Comparison of ENCODE assay signal across 26 mouse cellular contexts in genomic region chr4:124593691-124594090, GRCm38 (mm10). TPM values are rescaled to one million over a fixed set of nuclear protein-coding genes. Genes with fewer than 3 reads are reported as not detected.
DNase-seq lines count a peak whose midpoint lies in the region; ATAC-seq lines count a peak whose summit lies in the region.
"Had no signal": no experiment of that assay in that cellular context is flagged by ENCODE, and none has a peak within 500 bp of the region (broad histone marks: within the 10 kb centered on the region; RNA-seq: fewer than 3 reads in every experiment).

No protein-coding gene starts in this region.

- 43% methylated on average over 9 of the region's 9 CpGs for WGBS in forebrain, embryonic 14.5 days
- WGBS in forebrain, embryonic 11.5 days: 70% methylated on average over 9 of the region's 9 CpGs
- WGBS in neural tube, embryonic 13.5 days: 70% methylated on average over 9 of the region's 9 CpGs
- 58% methylated on average over 9 of the region's 9 CpGs for WGBS in neural tube, embryonic 15.5 days
- WGBS in forebrain, embryonic 16.5 days: 31% methylated on average over 9 of the region's 9 CpGs

- H3K4me3 ChIP-seq in forebrain, embryonic 14.5 days (ENCODE audit: low read depth, low read length): no peak overlapping the region
- H3K4me3 ChIP-seq in forebrain, embryonic 11.5 days (ENCODE audit: low read depth, low read length): no peak overlapping the region
- no peak overlapping the region for H3K4me3 ChIP-seq in neural tube, embryonic 13.5 days
- H3K4me3 ChIP-seq in neural tube, embryonic 15.5 days (replicated peaks): no peak overlapping the region
- no peak overlapping the region for H3K4me3 ChIP-seq in forebrain, embryonic 16.5 days (replicated peaks; ENCODE audit: low read length)
- H3K4me3 ChIP-seq: embryonic facial prominence, embryonic 12.5 days; embryonic facial prominence, embryonic 15.5 days; hindbrain, embryonic 12.5 days; hindbrain, embryonic 15.5 days had no signal

- no peak overlapping the region for H3K9ac ChIP-seq in forebrain, embryonic 14.5 days (ENCODE audit: low read length)
- no peak overlapping the region for H3K9ac ChIP-seq in forebrain, embryonic 11.5 days (ENCODE audit: low read length)
- H3K9ac ChIP-seq in neural tube, embryonic 13.5 days: peak overlapping the region; percentile 9; the same call in 1 of the 2 replicates
- H3K9ac ChIP-seq in neural tube, embryonic 15.5 days (replicated peaks): no peak overlapping the region
- no peak overlapping the region for H3K9ac ChIP-seq in forebrain, embryonic 16.5 days (replicated peaks; ENCODE audit: low read depth, low read length)
- H3K9ac ChIP-seq: embryonic facial prominence, embryonic 12.5 days; embryonic facial prominence, embryonic 15.5 days; hindbrain, embryonic 12.5 days; hindbrain, embryonic 15.5 days had no signal

- no peaks in the 10 kb centered on the region for H3K27me3 ChIP-seq in forebrain, embryonic 14.5 days (replicated peaks; ENCODE audit: control insufficient read depth, insufficient read depth, low read length)
- no peaks in the 10 kb centered on the region; the same call in 1 of the 2 replicates for H3K27me3 ChIP-seq in forebrain, embryonic 11.5 days (ENCODE audit: control insufficient read depth, insufficient read depth, low read length)
- H3K27me3 ChIP-seq in neural tube, embryonic 13.5 days: peaks cover 54% of the 10 kb centered on the region
- peaks cover 24% of the 10 kb centered on the region for H3K27me3 ChIP-seq in neural tube, embryonic 15.5 days (replicated peaks)
- no peaks in the 10 kb centered on the region for H3K27me3 ChIP-seq in forebrain, embryonic 16.5 days (replicated peaks; ENCODE audit: control insufficient read depth, insufficient read depth, low read length)
- H3K27me3 ChIP-seq: embryonic facial prominence, embryonic 15.5 days had no signal

- DNase-seq in forebrain, embryonic 14.5 days (ENCODE audit: low spot score): peak; percentile 59
- DNase-seq in forebrain, embryonic 11.5 days (ENCODE audit: low spot score): no peak
- DNase-seq in right cerebral cortex, postnatal 25 days: no peak
- DNase-seq: adrenal gland, postnatal 10 days; adrenal gland, postnatal 36 days; B cell, adult 2 months; cerebellum, adult 11 months; cerebellum, adult 2 months; cerebellum, adult 9-11 months; cerebellum, postnatal 25 days; gastrocnemius, postnatal 10 days; heart, adult 11 months had no signal

- H3K4me1 ChIP-seq in forebrain, embryonic 14.5 days (ENCODE audit: control insufficient read depth, insufficient read depth, low read length): peaks cover 33% of the 10 kb centered on the region
- peaks cover 11% of the 10 kb centered on the region; the same call in 1 of the 2 replicates for H3K4me1 ChIP-seq in forebrain, embryonic 11.5 days (replicated peaks; ENCODE audit: control insufficient read depth, insufficient read depth, low read length)
- peaks cover 18% of the 10 kb centered on the region for H3K4me1 ChIP-seq in neural tube, embryonic 13.5 days (replicated peaks)
- H3K4me1 ChIP-seq in neural tube, embryonic 15.5 days: peaks cover 13% of the 10 kb centered on the region
- H3K4me1 ChIP-seq in forebrain, embryonic 16.5 days (replicated peaks; ENCODE audit: control insufficient read depth, insufficient read depth, low read length): peaks cover 38% of the 10 kb centered on the region

- H3K27ac ChIP-seq in forebrain, embryonic 14.5 days (ENCODE audit: low read depth, low read length): peak overlapping the region; percentile 67
- no peak overlapping the region for H3K27ac ChIP-seq in forebrain, embryonic 11.5 days (ENCODE audit: low read depth, low read length)
- H3K27ac ChIP-seq in neural tube, embryonic 13.5 days (replicated peaks): no peak overlapping the region
- no peak overlapping the region for H3K27ac ChIP-seq in neural tube, embryonic 15.5 days (replicated peaks)
- H3K27ac ChIP-seq in forebrain, embryonic 16.5 days (ENCODE audit: low read length): peak overlapping the region; percentile 93
- H3K27ac ChIP-seq: embryonic facial prominence, embryonic 12.5 days; embryonic facial prominence, embryonic 15.5 days; hindbrain, embryonic 12.5 days; hindbrain, embryonic 15.5 days had no signal

- H3K9me3 ChIP-seq in forebrain, embryonic 14.5 days (replicated peaks; ENCODE audit: control insufficient read depth, low read length): no peaks in the 10 kb centered on the region
- no peaks in the 10 kb centered on the region for H3K9me3 ChIP-seq in forebrain, embryonic 11.5 days (ENCODE audit: control insufficient read depth, low read length)
- no peaks in the 10 kb centered on the region for H3K9me3 ChIP-seq in neural tube, embryonic 13.5 days
- H3K9me3 ChIP-seq in neural tube, embryonic 15.5 days (replicated peaks): no peaks in the 10 kb centered on the region
- no peaks in the 10 kb centered on the region for H3K9me3 ChIP-seq in forebrain, embryonic 16.5 days (ENCODE audit: control insufficient read depth, low read length)
- H3K9me3 ChIP-seq: embryonic facial prominence, embryonic 12.5 days; embryonic facial prominence, embryonic 15.5 days; G1E; hindbrain, embryonic 12.5 days; hindbrain, embryonic 15.5 days had no signal

- no peak overlapping the region for H3K4me2 ChIP-seq in forebrain, embryonic 14.5 days (ENCODE audit: low read length)
- no peak overlapping the region for H3K4me2 ChIP-seq in forebrain, embryonic 11.5 days (ENCODE audit: low read depth, low read length, severe bottlenecking)
- H3K4me2 ChIP-seq in neural tube, embryonic 13.5 days: no peak overlapping the region
- H3K4me2 ChIP-seq in neural tube, embryonic 15.5 days: no peak overlapping the region
- peak overlapping the region; percentile 7; the same call in 1 of the 2 replicates for H3K4me2 ChIP-seq in forebrain, embryonic 16.5 days (ENCODE audit: low read length)
- H3K4me2 ChIP-seq: embryonic facial prominence, embryonic 12.5 days; embryonic facial prominence, embryonic 15.5 days; heart, embryonic 11.5 days; hindbrain, embryonic 12.5 days; hindbrain, embryonic 15.5 days had no signal

- peak; percentile 54 for ATAC-seq in forebrain, embryonic 14.5 days
- no peak for ATAC-seq in forebrain, embryonic 11.5 days (replicated peaks; ENCODE audit: low FRiP score)
- no peak for ATAC-seq in neural tube, embryonic 13.5 days (ENCODE audit: low read depth)
- no peak for ATAC-seq in neural tube, embryonic 15.5 days (ENCODE audit: low FRiP score)
- peak; percentile 22; the same call in 1 of the 2 replicates for ATAC-seq in forebrain, embryonic 16.5 days
- ATAC-seq: intestine, postnatal 0 days; Patski had no signal

- H3K36me3 ChIP-seq in forebrain, embryonic 14.5 days (ENCODE audit: control insufficient read depth, insufficient read depth, low read length): no peaks in the 10 kb centered on the region
- no peaks in the 10 kb centered on the region for H3K36me3 ChIP-seq in forebrain, embryonic 11.5 days (ENCODE audit: control insufficient read depth, insufficient read depth, low read length)
- H3K36me3 ChIP-seq in neural tube, embryonic 13.5 days: no peaks in the 10 kb centered on the region
- no peaks in the 10 kb centered on the region for H3K36me3 ChIP-seq in neural tube, embryonic 15.5 days
- no peaks in the 10 kb centered on the region for H3K36me3 ChIP-seq in forebrain, embryonic 16.5 days (ENCODE audit: control insufficient read depth, insufficient read depth)
- H3K36me3 ChIP-seq: embryonic facial prominence, embryonic 12.5 days; embryonic facial prominence, embryonic 15.5 days; G1E; hindbrain, embryonic 12.5 days; hindbrain, embryonic 15.5 days had no signal

RNA-seq across cellular contexts. Expression of gene 3100002H09Rik, which starts 16.9 kb away (rescaled TPM):
- polyA plus RNA-seq in forebrain, embryonic 14.5 days (2014; fragmentation: Nextera tagmentation; extraction: Ambion mirVana): not detected in 2 replicates
- 0.67 TPM in 1 of 2 replicates, not detected in the other for polyA plus RNA-seq in forebrain, embryonic 11.5 days (2014; fragmentation: Nextera tagmentation; extraction: Ambion mirVana)
- 0.47 and 0.68 TPM in 2 replicates for polyA plus RNA-seq in neural tube, embryonic 13.5 days (2015; fragmentation: Nextera tagmentation; extraction: Ambion mirVana)
- 0.28 and 0.42 TPM in 2 replicates for polyA plus RNA-seq in neural tube, embryonic 15.5 days (2015; fragmentation: Nextera tagmentation; extraction: Ambion mirVana)
- 1.1 and 1.7 TPM in 2 replicates for polyA plus RNA-seq in forebrain, embryonic 16.5 days (2015; fragmentation: Nextera tagmentation; extraction: Ambion mirVana)
- polyA plus RNA-seq: cerebellum, adult 2 months; embryonic facial prominence, embryonic 12.5 days; G1E; heart, embryonic 11.5 days; heart, embryonic 14.5 days; heart, postnatal 0 days; intestine, embryonic 14.5 days; intestine, postnatal 0 days; Patski had no signal

Comparison
In these comparisons a context has a peak if more than half of its experiments do, and no peak if none do; other contexts are left out.
1. ATAC-seq: peak in forebrain, embryonic 14.5 days (single experiment) and forebrain, embryonic 16.5 days (single experiment); none in forebrain, embryonic 11.5 days (single experiment), neural tube, embryonic 13.5 days (single experiment) and neural tube, embryonic 15.5 days (single experiment).
2. H3K27ac ChIP-seq: peak in forebrain, embryonic 14.5 days (single experiment) and forebrain, embryonic 16.5 days (single experiment); none in forebrain, embryonic 11.5 days (single experiment), neural tube, embryonic 13.5 days (single experiment) and neural tube, embryonic 15.5 days (single experiment).